Mouse (Mus musculus): ENCODE results near the gene Gm5475.
"Not testable (repeated sequence)": the region's sequence is repeated elsewhere in the genome, so short reads cannot be mapped to it uniquely, and the experiment has no call there.

The Gm5475 gene

DNA sequence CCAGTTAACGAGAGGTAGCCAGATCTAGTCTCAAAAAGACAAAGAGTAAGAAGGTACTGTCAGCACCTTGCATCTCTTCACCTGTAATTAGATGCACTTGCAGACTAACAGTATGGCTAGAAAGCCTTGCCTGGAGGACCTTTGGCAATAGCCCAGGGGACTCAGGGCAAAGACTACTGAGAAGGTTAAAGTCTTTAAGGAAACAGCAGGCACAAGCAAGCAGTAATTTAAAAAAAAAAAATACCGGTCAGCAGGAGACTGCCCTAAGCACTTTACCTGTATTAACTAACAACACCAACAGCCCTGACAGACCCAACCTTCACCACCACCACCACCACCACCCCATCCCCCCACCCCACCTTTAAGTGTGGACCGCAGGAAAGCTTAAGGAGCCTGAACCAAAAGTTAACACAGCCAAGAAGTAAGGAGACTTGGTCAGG, at the start of gene Gm5475:
Gene Gm5475 (plus strand): TSS at position 390 of the 440 bp plus-strand sequence.
- DNase-seq (ENCODE audit: extremely low spot score, low read depth, low spot score): not testable (repeated sequence)

- DNase-seq (ENCODE audit: extremely low spot score, low read depth, low spot score): peak; percentile 39
These were observed 46.9 kb upstream of the Gm5475 start for GRCm38 (mm10) chr15:100375066-100375465.

GRCm38 (mm10) chr15:100377847-100378505, 44.0 kb upstream of the Gm5475 start:
- not testable (repeated sequence) for DNase-seq (ENCODE audit: extremely low spot score, low read depth, low spot score)

GRCm38 (mm10) chr15:100379658-100380057, 42.3 kb upstream of the Gm5475 start:
- no peak for DNase-seq (ENCODE audit: extremely low spot score, low read depth, low spot score)

DNA sequence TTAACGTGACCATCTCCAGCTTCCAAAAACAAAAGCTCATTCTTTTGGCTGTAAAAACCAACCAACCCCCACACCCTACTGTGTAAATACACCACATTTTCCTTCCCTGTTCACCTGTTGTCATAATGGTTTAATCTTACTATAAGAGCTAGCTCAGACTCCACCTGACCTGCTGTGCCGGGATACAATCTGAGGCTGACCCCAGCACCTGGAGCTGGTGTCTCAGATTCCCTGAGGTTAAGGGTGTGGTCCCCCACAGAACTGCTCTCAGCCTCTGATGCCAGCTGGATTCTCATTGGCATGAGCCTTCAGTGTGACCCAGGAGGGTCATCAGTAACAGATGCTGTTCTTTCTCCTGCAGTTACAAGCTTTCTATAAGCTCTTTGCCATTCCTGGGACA, 41.8 kb upstream of the Gm5475 start:
- no peak for DNase-seq (ENCODE audit: extremely low spot score, low read depth, low spot score)

DNA sequence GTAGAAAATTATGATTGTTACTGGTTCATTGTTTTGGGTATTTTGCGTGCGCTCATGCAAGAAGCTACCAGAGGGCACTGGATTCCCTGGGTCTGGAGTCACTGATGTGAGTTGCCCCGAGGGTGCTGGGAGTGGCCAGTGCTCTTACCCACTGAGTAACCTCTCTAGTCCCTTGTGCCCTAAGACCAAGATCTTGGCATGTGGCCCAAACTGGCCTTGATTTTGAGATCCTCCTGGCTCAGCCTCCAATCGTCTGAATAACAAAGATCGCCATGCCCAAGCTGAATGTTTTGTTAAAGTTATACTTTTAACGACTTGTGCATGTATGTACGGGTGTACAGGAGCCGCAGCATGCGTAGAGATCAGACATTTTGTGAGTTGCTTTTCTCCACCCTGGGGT, 36.2 kb upstream of the Gm5475 start:
- DNase-seq (ENCODE audit: extremely low spot score, low read depth, low spot score): no peak

- DNase-seq (ENCODE audit: extremely low spot score, low read depth, low spot score): no peak
These were observed 34.3 kb upstream of the Gm5475 start for GRCm38 (mm10) chr15:100387544-100388223.

DNA sequence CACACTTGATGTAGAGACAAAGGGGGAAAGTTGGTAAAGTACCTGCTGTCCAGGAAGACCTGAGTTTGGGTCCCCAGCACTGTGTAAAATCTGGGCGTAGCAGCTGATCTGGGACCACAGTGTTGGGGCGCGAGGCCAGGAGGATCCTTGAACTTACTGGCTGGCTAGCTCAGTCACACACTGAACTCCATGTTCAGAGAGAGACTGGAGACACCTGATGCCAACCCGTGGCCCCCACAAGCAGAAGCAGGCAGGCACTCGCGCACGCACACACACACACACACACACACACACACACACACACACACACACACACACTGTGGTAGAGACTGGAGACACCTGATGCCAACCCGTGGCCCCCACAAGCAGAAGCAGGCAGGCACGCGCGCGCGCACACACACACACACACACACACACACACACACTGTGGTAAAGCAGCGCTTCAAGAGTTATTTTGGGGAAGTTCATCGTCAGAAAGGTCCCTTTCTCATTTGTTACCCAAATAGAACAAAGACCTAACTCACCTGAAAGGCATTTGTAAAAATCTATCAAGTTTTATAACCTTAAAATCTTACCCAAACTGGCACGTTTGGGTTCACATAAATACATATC, 33.6 kb upstream of the Gm5475 start:
- DNase-seq (ENCODE audit: extremely low spot score, low read depth, low spot score): no peak

DNA sequence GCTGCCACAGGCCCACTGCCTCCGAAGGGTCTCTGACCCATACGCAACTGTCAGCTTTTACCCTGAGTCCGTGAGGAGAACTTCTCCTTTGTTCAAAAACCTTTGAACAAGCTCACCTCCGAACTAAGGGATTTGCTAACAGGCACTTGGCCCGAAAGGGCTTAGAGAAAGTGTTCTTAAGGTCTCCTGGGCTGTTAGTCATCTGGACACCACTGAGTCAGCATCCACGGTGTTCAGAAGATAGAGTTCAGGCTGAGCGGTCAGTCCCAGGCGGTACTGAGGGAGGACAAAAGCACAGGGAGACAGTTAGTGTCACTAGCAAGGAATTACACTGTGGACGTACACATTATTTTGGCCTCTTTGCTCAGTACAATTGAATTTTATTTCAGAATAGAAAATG, 33.1 kb upstream of the Gm5475 start:
- no peak for DNase-seq (ENCODE audit: extremely low spot score, low read depth, low spot score)

DNA sequence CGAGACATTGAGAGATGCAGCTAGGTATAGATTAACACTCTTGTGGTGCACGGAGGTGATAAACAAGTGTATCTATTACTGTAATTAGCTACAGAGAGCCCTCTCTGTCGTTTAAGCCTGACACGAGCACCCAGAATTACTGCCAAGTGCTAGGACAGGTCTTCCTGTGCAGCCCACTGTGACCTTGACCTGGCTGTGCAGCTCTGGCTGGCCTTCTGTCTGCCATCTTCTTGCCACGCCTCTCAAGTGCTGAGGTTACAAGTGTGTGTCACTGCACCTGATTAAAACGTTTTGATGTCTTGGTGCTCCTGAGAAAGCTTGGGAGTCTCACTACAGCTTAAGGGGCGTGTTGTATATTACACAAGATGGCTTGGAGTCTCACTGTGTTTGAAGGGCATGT, 30.9 kb upstream of the Gm5475 start:
- DNase-seq (ENCODE audit: extremely low spot score, low read depth, low spot score): no peak

- DNase-seq (ENCODE audit: extremely low spot score, low read depth, low spot score): no peak
These were observed 30.3 kb upstream of the Gm5475 start for GRCm38 (mm10) chr15:100391599-100391998.

GRCm38 (mm10) chr15:100393016-100393415, 28.9 kb upstream of the Gm5475 start:
- no peak for DNase-seq (ENCODE audit: extremely low spot score, low read depth, low spot score)

DNA sequence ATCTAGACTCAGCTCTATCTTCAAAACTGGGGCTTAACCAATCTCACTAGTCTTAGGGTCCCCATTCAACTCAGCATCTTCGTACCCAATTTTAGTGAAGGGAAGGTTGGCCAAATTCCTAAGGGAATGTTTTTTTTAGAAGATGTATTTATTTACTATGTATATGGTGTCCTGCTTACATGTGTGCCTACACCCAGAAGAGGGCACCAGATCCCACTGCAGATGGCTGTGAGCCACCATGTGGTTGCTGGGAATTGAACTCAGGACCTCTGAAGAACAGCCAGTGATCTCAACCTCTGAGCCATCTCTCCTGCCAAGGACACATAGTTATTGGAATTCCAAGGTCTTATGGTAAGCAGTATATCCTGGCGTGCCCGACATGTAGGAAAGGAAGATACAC, 26.4 kb upstream of the Gm5475 start:
- DNase-seq (ENCODE audit: extremely low spot score, low read depth, low spot score): no peak

DNA sequence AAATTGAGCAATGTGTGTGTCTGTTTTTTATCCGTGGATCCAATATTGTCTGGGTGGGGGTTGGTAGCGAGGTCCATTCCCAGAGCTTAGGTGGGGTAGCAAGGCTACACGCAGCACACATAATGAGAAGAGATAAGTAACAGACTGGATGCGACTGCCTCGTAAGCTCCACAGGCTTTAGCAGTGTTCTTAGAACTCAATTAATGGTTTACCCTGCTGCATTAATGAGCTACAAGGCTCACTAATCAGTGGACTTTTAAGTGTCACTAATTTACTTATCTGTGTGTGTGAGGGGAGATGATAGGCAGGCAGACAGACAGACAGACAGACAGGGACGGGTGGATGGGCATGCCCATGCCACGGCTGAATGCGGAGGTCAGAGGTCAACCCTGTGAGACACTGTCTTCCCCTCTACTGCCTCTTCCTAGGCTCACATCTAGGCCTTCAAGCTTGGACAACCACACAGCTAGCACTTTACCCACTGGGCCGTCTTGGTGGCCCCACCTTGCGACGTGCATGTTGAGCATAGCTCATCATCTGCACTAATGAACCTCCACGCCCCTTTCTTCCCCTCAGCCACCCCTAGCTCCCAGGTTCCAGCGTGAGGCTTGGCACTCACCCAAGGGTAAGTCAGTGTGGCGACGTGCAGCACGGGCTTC, 21.2 kb upstream of the Gm5475 start:
- no peak for DNase-seq (ENCODE audit: extremely low spot score, low read depth, low spot score)

DNA sequence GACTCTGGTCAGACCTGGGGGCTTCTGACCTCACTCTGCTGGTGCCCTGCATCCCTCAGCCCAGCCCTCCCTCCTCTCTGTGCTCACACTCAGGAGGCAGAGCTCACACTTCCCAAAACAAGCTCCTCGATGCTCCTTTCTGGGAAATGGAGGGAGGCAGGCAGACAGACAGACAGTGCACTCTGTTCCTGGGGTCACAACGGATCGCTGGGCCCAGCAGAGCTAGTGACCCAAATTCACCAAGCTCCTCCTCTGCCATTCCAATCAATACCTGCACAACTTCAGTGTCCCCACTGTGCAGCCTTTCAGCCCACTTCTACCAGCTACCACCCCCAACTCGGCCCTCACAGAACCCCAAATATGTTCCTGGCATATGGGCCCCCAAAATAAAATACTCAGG, 20.1 kb upstream of the Gm5475 start:
- DNase-seq (ENCODE audit: extremely low spot score, low read depth, low spot score): no peak

DNA sequence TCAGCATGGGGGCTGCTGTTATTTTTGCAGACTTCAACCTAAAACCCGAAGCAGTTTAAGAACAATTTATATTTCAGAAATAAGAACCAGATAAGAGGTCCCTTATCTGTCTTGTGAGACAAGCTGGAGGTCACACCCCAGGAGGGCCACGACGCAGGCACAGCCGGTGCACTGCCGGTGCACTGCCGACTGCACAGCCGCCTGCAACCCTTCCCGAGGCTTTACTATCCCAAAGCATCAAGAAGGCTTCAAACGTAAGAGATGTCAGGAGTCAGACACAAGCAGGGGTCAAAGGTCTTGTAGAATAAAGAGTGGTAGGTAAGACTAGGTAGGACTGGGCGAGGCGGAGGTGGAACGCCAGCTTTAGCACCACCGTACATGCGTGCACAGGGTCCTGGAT, 19.6 kb upstream of the Gm5475 start:
- no peak for DNase-seq (ENCODE audit: extremely low spot score, low read depth, low spot score)

DNA sequence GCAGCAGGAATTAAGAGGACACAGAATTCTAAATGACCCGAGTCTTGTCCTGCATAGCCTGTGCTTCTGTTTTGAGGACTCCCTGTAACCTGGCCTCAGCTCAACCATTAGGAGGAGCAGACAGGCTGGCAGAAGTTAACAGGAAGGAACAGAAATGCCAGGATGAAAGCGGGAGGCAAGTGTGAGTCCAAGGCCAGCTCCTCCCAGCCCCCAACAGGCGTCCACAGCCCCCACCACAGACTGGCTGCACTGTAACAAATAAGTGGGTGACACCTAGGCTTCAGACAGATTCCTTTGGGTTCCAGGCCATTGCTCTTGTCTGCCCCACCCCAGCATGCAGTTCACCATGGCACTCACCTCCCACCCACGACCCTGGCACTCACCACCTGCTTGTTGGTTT, 19.1 kb upstream of the Gm5475 start:
- no peak for DNase-seq (ENCODE audit: extremely low spot score, low read depth, low spot score)

DNA sequence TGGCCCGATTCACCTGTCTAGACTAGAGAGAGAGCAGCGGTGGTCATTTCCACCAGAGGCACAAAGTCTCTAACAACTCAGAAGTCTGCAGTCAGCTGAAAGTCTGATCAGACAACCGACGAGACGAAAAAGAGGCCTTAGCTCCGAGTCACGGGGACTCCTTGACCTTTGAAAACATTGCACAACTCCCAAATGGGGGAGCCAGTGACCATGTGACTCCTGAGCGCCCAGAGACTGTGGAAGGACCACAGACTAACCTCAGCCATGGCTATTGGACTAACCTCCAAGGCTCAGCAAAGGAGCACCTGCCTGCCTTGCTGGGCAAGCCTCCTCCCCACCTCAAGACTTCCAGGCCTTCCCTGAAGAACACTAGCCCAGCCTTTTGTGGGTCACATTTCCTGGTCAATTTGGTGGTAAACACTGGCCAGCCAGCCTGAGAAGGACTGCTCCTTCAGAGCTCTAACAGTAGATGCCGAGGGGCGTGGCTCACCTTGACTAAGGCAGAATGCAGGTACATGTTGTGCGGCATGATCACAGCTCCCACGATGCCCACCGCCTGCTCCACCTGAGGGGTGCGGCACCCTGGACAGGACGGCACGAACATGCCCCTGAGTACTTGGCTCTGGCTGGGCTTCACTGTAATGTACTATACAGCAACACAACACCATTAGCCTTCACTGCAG, 18.5 kb upstream of the Gm5475 start:
- no peak for DNase-seq (ENCODE audit: extremely low spot score, low read depth, low spot score)

DNA sequence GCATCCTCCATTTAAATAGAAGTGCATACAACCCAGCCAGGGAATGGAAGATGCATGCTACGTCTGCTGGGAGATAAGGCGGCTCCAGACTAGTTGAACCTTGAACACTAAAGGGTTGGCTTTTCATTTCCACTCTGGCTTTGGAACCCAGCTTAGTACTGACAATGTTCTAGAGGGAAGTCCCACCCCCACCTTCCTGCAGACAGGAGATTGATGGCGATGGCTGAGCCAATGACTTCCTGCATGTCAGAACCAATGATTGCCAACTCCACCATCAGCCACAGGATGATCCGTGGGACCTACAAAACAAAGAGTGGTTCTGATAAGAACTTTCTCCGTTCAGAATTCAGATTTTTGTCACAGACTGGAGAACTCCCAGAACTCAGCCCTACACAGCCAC, 15.9 kb upstream of the Gm5475 start:
- no peak for DNase-seq (ENCODE audit: extremely low spot score, low read depth, low spot score)

DNA sequence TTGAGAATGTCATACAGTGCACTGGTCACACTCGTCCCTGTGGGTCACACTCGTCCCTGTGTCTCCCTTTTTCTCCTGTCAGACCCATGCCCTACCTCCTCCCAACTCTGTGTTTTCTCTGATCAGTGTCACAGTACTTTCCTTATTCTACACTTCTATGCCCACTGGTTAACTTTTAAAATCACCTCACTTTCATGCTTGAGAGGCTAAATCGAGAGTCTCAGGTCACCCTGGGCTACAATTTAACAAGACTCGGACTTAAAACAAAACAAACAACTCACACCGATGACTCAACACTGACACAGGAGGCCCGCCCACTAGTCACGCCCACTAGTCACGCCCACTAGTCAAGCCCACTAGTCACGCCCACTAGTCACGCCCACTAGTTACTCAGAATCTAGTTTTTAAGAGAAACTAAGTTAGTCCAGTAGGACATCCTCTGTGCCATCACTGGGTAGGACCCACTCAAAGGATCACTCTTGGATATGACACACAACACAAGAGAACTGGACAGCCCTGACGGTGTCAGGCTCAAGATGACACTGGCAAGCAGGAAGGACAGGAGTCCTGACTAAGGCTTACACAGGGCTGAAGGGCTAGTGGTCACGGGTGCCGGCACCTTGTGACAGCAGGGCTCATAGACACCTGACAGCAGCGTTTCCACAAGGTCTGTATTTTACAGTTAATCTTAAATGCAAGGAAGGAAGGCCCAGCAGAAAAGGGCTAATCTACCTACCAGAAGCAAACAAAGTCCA, 10.9 kb upstream of the Gm5475 start:
- DNase-seq (ENCODE audit: extremely low spot score, low read depth, low spot score): no peak

GRCm38 (mm10) chr15:100411731-100412130, 10.2 kb upstream of the Gm5475 start:
- DNase-seq (ENCODE audit: extremely low spot score, low read depth, low spot score): no peak

Measured in hindlimb bud, embryonic 11.5 days (tissue).